Mouse (Mus musculus) embryonic fibroblast, embryonic 13.5 days (primary cell): Measurements from ENCODE around the gene Psen2. TPM values are rescaled to one million over a fixed set of nuclear protein-coding genes. Genes with fewer than 3 reads are reported as not detected.

Experiments used
- H3K27ac ChIP-seq: 2 replicates; pipeline ENCODE4 v1.5.1; 2012; ENCODE audit warnings: low read length, control low read depth, inconsistent platforms; ENCODE audit not compliant: insufficient read depth
- H3K4me1 ChIP-seq: 2 replicates; pipeline ENCODE4 v1.6.1; 2011; ENCODE audit warnings: low read length; ENCODE audit not compliant: control insufficient read depth, insufficient read depth
- H3K4me3 ChIP-seq: 2 replicates; pipeline ENCODE4 v1.5.1; 2011; ENCODE audit warnings: mild to moderate bottlenecking, control low read depth, low read length; ENCODE audit not compliant: insufficient read depth
- CTCF ChIP-seq: IDR thresholded peaks from 2 replicates; pipeline ENCODE4 v1.5.1; 2011; ENCODE audit warnings: mild to moderate bottlenecking, control low read depth, low read length, moderate library complexity, borderline replicate concordance; ENCODE audit not compliant: insufficient read depth
- POLR2A ChIP-seq: IDR thresholded peaks from 2 replicates; pipeline ENCODE4 v1.6.1; 2011; ENCODE audit warnings: low read depth, mild to moderate bottlenecking, control low read depth, low read length, moderate library complexity
- polyA plus RNA-seq: library from polyadenylated mRNA; stranded (reverse); fragments of >200 nt; gene quantifications from 2 replicates; pipeline ENCODE4 v1.2.4, GENCODE M21; 2011; ENCODE audit warnings: low read depth; ENCODE audit not compliant: missing spikeins, insufficient read length

Gene Psen2
- polyA plus RNA-seq, 1 experiment: 27.4 TPM

DNA sequence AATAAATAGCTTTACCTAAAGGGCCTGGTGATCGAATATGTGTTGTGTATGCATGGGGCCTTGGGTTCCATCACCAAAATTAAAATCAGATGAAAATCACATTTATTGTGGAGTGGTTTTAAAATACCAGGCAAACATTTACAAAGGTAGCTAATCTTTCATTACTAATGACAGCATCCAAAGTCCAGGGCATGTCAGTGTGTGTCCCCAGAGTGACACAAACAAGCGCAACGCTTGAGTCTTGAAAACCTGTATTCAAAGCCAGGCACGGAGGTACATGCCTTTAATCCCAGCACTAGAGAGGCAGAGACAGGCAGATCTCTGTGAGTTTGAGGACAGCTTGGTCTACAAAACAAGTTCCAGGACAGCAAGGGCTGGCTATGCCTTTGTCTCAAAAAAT, 36.5 kb upstream of the Psen2 start:
- TF ChIP-seq CTCF (no peak), POLR2A (no peak)
- Histone ChIP-seq H3K4me3 (no peak overlapping the region), H3K27ac (no peak overlapping the region), H3K4me1 (peaks cover 4% of the 10 kb centered on the region; the same call in 1 of the 2 replicates)

GRCm38 (mm10) chr1:180296088-180296487, 32.9 kb upstream of the Psen2 start:
- TF ChIP-seq CTCF (no peak), POLR2A (no peak)

GRCm38 (mm10) chr1:180290358-180290757, 27.1 kb upstream of the Psen2 start:
- no peak overlapping the region for H3K27ac ChIP-seq
- H3K4me3 ChIP-seq: no peak overlapping the region
- H3K4me1 ChIP-seq: 0 out of 2 replicates have a peak, but pooled peaks cover 2% of the 10 kb centered on the region
- no peak for TF ChIP-seq CTCF
- no peak for TF ChIP-seq POLR2A

More at GRCm38 (mm10) chr1:180296088-180296487, 32.9 kb upstream of the Psen2 start:
- Histone ChIP-seq H3K27ac (no peak overlapping the region), H3K4me1 (peaks cover 4% of the 10 kb centered on the region; the same call in 1 of the 2 replicates), H3K4me3 (no peak overlapping the region)

- Histone ChIP-seq H3K4me1 (0 out of 2 replicates have a peak, but pooled peaks cover 2% of the 10 kb centered on the region), H3K4me3 (no peak overlapping the region), H3K27ac (no peak overlapping the region)
- TF ChIP-seq CTCF (no peak), POLR2A (no peak)
Observed at GRCm38 (mm10) chr1:180289788-180290187, 26.6 kb upstream of the Psen2 start.

GRCm38 (mm10) chr1:180288872-180289468, 25.7 kb upstream of the Psen2 start:
- no peak overlapping the region for H3K4me3 ChIP-seq
- TF ChIP-seq CTCF (no peak), POLR2A (no peak)
- 0 out of 2 replicates have a peak, but pooled peaks cover 2% of the 10 kb centered on the region for H3K4me1 ChIP-seq
- no peak overlapping the region for H3K27ac ChIP-seq

GRCm38 (mm10) chr1:180288227-180288626, 25.0 kb upstream of the Psen2 start:
- Histone ChIP-seq H3K27ac (no peak overlapping the region), H3K4me1 (0 out of 2 replicates have a peak, but pooled peaks cover 2% of the 10 kb centered on the region), H3K4me3 (no peak overlapping the region)
- TF ChIP-seq CTCF: no peak
- TF ChIP-seq POLR2A: no peak

DNA sequence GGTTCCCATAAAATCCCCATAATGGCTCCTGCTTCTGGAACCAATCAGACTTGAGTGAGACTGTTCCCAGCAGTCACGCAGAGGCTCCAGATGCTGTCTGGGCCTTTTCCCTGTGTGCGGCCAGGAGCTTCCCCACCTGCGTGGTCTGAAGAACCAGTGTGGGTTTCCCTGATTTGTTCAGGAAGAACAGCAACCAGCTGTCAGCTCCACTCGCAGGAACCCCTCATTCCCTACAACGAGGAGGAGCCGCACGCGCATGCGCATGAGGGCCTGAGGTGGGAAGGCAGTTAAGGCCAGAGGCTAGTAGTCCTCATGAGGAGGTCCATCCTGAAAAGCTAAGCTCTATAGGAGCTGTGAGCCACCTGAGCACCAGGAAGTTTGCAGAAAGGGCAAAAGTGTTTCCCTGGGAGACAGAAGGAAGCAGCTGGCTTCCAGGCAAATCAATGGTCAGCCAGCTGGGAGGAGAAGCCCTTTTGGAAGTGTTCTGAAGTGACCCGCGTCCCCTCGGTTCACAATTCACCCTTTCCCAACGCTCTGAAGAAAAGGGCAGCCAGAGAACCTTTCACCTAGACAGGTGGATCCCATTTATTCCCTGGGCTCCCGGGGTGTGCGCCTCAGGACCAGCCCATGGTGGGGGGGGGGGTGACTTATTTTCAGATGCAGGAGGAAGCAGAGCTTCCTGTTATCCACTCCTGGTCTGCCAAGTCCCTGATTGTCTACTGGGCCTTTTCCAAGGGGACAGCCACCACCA, 23.0 kb upstream of the Psen2 start:
- Histone ChIP-seq H3K27ac (no peak overlapping the region), H3K4me3 (no peak overlapping the region), H3K4me1 (0 out of 2 replicates have a peak, but pooled peaks cover 2% of the 10 kb centered on the region)
- TF ChIP-seq POLR2A (no peak), CTCF (no peak)

GRCm38 (mm10) chr1:180283813-180284768, 20.9 kb upstream of the Psen2 start:
- Histone ChIP-seq H3K4me1 (0 out of 2 replicates have a peak, but pooled peaks cover 2% of the 10 kb centered on the region), H3K4me3 (no peak overlapping the region), H3K27ac (no peak overlapping the region)
- TF ChIP-seq CTCF (no peak), POLR2A (no peak)

DNA sequence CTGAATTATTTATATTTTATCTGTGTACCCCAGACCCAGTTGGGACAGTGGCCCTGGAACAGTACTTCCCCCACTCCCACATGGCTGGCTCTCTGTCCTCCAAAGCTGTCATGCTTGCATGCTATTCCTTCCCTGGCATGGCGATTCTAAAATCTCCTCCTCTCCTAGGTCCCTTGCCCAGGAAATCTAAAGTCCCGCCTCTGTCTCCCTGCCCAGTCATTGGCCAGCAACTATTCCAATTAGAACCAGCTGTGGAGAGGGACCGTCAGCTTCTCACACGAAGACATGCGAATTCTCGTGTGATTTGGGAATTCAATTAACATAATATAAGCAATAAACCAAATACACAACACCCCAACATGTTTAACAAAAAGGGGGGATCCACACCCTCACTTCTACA, 19.3 kb upstream of the Psen2 start:
- no peak overlapping the region for H3K27ac ChIP-seq
- TF ChIP-seq CTCF (no peak), POLR2A (no peak)

GRCm38 (mm10) chr1:180279648-180280047, 16.4 kb upstream of the Psen2 start:
- Histone ChIP-seq H3K4me3 (no peak overlapping the region), H3K27ac (no peak overlapping the region), H3K4me1 (0 out of 2 replicates have a peak, but pooled peaks cover 2% of the 10 kb centered on the region)
- TF ChIP-seq CTCF: no peak
- TF ChIP-seq POLR2A: no peak

More for the DNA sequence above, 19.3 kb upstream of the Psen2 start:
- Histone ChIP-seq H3K4me3 (no peak overlapping the region), H3K4me1 (0 out of 2 replicates have a peak, but pooled peaks cover 2% of the 10 kb centered on the region)
